Mouse (Mus musculus): ENCODE measurements at regions not wholly inside any gene's neighbourhood (a gene's known extent, or its start where the extent isn't known, plus 50 kb on each side); places are given as distances from the start of the nearest gene placed in this dataset.

- no peak for TF ChIP-seq CTCF (IDR thresholded peaks at IDR 0.05; ENCODE audit: insufficient read depth, low read length)
- TF ChIP-seq POLR2A (IDR thresholded peaks at IDR 0.05; ENCODE audit: borderline replicate concordance, extremely low read depth, low read depth, low read length) = no peak
Measured at GRCm38 (mm10) chr3:147919146-147919545, 1067.0 kb downstream of the Ttll7 start.
